Mouse (Mus musculus) fibroblast of lung, adult 2 months (primary cell): ENCODE data around the gene Pdf.
"Not testable (repeated sequence)": the region's sequence is repeated elsewhere in the genome, so short reads cannot be mapped to it uniquely, and the experiment has no call there.

Experiments used
- DNase-seq: peaks from one replicate; pipeline ENCODE4 v3.0.0-alpha.2; 2011; ENCODE audit warnings: low read depth

The Pdf gene

DNA sequence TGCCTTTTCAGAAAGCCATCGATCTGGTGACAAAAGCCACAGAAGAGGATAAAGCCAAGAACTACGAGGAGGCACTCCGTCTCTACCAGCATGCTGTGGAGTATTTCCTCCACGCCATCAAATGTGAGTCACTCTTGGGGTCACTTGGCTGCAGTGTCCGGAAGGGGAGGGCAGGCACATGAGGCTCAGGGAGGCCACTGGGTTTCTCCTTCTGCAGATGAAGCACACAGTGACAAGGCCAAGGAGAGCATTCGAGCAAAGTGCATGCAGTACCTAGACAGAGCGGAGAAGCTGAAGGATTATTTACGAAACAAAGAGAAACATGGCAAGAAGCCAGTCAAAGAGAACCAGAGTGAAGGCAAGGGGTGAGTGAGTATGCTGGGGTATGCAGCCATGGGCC, 11.8 kb downstream of the Pdf start:
- DNase-seq, result no peak

DNA sequence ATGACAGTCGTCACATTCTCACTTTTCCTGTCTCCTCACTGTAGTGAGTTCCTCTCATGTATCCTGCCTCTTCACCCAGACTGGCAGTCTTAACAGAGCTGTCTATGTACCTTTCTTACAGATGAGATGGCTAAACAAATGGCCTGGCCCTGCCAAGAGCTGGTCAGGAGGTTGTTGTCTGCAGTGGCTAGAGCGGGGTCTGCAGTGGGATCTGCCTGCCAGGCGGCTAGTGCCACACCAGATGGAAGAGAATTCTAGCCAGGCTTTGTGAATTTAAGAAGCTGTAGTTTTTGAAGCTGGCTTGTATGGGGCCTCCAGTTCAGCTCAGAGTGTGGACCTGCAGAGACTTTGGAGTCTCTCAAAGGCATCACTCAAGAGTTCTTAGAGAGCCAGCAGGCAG, 12.8 kb downstream of the Pdf start:
- no peak for DNase-seq

DNA sequence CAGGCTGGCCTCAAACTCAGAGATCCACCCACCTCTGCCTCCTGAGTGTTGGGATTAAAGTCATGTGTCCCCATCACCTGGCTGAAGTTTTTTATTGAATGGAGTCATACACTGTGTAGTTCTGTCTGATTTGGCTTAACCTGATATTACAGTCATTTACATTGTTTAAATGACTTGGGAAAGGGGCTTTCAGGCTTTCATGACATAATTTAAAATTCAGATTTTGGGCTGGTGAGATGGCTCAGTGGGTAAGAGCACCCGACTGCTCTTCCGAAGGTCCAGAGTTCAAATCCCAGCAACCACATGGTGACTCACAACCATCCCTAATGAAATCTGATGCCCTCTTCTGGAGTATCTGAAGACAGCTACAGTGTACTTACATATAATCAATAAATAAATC, 14.8 kb downstream of the Pdf start:
- DNase-seq, result not testable (repeated sequence)

DNA sequence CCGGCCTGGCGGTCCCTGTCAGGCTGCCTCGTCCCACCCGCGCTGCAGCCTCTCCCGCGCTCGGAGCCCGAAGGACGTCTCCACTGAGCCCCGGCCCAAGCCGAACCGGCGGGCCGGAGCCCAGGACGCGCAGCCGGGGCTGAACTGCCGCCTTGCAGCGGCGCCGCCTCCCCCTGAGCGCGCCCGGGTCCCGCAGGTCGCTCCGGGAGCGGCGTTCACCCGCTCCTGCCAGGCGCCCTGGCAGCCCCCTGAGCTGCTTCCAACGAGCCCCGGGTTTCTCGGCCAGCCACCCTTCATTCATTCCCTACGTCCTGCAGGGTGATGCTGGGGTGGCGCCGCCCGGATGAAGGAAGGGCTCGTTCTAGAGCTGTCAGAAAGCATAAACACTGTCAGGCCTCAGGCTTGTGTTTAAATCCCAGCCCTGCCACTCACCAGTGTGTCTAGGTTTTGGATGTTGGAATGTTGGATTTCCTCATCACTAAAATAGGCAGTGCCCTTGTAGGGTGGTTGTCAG, 16.8 kb downstream of the Pdf start:
- DNase-seq, result no peak

DNA sequence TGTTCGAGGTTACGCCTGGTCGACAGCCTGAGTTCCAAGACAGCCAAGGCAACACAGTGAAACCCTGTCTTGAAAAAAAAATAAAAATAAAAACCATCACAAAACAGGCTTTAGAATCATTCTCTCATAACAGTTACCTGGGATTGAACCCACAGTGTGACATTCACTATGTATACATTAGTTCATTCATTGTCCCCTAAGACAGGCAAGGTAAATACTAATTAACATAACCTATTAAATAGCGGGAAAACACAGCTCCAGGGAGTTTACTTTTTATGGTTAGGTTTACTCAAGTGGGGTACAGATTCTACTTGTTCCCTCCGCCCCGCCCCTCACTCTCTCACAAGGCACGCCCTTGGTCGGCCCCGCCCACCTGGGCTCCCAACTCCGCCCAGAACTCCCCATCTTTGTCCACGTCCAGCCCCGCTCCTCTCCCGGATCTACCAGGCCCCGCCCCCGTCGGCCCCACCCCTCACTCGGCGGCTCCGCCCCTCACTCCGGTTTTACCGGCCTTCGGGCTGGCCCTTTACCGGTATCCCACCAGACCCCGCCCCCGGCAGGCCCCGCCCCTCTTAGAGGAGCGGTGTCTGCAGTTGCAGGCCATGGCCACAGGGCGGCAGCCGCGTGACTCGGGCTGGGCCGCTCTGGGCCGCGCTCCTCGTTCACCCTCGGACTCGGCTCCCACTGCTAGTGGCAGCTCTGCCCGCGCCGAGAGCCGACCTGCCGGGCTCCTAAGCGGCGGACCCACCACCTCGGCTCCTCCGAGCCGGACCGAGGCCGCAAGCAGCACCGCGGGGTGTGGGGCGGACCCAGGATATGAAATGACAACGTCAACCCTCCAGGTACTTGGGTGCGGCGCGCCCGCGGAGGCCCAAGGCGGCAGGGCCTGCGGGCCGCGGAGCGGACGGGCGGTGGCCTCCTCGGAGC, 17.5 kb downstream of the Pdf start, which contains the start of gene Vps4a:
Vps4a (plus strand) TSS at position 573 of the 927 bp plus-strand sequence.
- DNase-seq, result peak; percentile 67

DNA sequence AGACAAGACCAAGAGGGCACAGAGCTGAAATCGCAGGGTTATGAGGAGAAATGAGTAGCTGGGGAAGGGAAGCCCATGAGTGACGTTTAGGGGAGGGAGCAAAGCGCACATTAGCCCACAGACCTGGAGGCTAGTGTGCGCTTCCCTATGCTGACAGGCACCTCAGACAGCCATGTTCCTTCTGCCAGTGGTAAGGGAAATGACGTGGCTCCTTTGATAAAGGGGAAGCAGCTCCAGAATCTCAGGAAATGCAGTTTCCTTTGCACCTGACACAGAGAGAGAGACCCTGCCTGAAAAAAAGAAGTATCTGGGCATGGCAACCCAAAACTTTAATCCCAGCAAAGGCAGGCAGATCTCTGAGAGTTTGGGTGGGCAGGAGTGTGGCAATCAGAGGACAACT, 18.4 kb downstream of the Pdf start:
- DNase-seq, result no peak

DNA sequence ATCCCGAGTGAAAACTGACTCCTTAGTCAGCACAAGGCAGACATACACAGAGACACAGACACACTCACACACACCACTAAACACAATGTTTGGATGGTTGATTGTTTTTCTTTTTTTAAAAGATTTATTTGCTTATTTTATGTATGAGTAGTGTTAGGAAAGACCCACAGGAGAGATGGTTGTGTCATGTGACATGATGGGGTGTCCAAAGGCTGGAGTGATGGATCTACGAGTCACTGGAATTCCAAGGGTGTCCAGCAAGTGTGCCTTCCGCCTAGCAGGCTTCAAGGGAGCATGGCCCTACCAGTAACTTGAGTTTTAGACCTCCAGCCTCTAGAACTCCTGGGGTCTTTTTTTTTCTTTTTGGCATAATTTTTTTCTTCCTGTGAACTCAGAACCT, 19.1 kb downstream of the Pdf start:
- no peak for DNase-seq

DNA sequence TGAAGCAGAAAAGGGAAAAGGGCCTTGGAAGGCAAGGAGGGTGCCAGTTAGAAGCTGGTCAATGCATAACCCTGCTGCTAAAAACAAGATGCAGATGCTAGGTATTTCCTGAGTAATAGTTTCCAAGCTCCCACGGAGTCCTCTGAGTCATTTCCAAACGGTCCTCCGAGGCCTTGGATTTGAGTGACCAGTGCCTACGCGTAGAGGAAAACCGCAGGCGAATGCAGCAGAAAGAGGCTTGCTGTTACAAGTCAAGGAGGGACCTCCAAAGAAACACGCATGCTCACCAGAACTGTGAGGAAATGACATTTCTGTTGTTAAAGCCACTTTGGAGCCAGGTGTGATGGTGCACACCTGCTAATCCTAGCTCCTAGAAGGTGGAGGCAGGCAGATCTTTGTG, 24.9 kb downstream of the Pdf start:
- DNase-seq, result no peak

DNA sequence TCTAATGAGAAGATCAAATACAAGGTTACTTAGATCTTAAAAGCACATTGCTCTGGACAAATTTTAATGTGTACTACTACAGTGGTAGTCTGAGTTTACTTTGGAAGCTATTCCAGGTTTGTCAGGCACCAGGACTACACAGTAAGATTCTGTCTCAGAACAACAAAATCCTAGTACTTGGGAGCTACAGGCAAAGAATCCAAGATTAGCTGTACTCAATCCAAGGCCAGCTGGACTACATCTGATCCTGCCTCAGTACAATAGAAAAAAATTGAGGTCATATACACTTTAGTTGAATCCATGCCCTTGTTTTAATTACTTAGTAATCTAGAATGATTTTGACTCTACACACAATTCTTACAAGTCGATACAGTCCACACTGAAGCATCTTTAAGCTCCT, 33.5 kb downstream of the Pdf start:
- no peak for DNase-seq

DNA sequence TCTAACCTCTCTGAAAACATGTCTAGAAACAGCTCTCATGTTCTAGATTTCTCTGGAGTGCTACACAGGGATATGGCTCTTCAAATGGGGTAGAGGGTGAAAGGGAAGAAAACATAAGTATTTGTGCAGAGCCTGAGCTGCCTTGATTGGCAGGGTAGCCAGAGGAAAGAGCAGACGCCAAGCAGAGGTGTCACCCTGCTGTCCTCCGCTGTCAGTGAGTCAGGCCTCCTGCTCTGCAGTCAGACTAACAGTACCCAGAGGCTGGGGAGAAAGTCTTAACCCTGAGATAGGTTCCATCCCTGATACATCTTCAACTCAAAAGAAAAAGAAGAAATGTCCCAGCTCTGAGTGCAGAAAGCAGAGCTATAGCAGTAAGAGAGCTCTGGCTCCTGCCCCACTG, 35.7 kb downstream of the Pdf start:
- no peak for DNase-seq

DNA sequence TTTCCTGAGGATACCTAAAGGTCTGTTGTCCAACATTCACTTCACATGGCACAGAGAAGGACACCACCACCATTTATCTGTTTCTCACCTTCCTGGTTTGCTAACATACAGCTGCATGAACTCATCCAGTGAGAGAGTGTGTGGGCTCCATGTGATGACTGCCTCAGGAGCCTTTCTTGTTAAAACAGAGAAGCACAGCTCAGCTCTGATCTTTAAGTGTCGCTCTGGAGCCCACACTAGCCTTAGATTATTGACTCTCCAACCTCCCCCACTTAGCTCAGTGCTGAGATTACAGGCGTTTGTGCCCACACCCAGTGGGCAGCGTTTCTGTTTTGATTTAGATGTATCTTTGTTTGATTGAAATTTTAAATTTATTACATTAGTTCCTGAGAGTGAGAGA, 40.6 kb downstream of the Pdf start:
- DNase-seq, result no peak

DNA sequence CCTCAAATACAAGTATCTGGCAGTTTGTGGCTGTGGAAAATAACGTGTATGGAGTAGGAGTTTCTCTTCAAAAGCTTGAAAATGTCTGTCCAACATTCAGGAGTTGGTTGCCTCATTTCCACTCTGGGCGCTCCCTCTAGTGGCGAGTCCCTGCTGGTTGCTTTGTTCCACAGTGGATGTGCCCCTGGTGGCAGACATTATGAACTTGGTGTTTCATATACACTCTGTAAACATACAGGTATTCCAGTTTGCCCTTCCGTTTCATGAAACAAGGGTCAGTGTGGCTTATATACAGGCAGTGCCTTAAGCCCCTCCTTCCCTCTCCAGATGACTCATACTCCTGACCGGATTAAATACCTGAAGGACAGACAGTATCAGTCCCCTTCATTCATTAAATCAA, 45.9 kb downstream of the Pdf start:
- no peak for DNase-seq

DNA sequence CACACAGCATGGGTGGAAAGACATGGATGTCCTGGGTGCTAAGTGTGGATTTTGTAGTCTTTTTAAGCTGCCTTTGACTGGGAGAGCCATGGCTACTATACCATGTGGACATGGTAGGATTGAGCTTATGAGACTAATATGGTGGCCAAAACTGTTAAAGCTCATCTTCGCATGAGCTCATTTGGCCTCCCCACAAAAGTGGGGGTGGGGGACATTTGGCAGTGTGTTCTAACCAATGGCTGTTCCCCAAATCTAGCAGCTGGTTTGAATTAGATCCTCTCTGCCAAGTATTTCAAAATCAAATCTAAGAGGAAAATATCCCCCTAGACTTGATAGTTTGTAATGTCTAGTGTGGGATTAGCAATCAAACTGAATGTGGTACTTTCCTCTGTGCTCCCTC, 49.3 kb downstream of the Pdf start:
- DNase-seq, result peak; percentile 73

DNA sequence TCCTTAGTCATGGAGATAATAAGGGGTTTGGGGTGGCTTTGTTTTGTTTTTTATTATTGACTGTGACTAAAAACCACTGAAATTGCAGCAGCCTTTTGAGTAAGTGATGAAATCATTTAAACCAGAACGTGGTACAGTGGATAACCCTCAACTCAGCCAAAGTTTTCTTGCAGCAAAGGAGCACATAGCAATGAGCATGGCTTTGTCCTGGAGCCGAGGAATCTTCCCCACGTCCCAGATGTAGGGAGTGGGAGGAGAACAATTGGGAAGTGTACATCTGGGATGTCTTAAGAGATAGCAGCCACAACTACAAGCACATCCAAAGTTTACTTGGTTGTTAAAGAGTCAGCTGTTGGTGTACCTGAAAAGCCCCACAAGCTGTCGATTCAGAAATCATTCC, 51.0 kb downstream of the Pdf start:
- DNase-seq, result no peak

DNA sequence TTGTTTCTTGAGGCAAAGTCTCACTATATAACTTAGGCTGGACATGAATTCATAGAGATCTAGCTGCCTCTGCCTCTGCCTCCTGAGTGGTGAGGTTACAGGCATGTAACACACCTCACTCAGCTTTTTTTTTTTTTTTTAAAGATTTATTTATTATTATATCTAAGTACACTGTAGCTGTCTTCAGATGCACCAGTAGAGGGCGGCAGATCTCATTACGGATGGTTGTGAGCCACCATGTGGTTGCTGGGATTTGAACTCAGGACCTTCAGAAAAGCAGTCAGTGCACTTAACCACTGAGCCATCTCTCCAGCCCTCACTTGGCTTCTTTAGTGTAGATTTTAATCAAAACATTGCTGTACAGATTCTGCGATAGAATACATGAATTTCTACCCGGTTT, 52.1 kb downstream of the Pdf start:
- DNase-seq, result not testable (repeated sequence)
